Mouse (Mus musculus): ENCODE measurements around the gene Cpm. TPM values are rescaled to one million over a fixed set of nuclear protein-coding genes. Genes with fewer than 3 reads are reported as not detected.

Cpm gene
- total and polyA plus RNA-seq, 3 experiments: 0.27 TPM; not detected in 2

DNA sequence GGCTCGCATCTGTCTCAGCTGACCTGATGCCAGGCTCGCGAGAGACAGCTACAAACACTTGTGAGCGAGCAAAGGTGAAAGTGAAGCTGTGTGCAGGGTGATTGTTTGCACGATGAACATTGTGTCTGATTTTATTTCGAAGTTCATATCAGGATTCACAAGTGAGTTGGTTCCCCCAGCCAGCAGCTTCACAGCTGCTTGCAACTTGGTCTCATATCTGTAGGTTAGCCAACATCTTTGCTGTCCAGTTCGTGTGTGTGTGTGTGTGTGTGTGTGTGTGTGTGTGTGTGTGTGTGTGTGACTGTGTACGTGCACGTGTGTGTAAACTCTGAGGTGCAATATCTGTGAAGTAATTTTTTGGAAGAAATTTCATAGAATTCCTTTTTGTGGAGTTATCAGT, 26.2 kb downstream of the Cpm start:
- DNase-seq (ENCODE audit: low spot score): no peak
- no peaks in the 10 kb centered on the region for H3K36me3 ChIP-seq (replicated peaks)
- no peak for ATAC-seq (ENCODE audit: extremely low read depth, insufficient number of reproducible peaks, low FRiP score, poor library complexity, severe bottlenecking)
- no peaks in the 10 kb centered on the region for H3K27me3 ChIP-seq (ENCODE audit: insufficient read depth, low read length)
- TF ChIP-seq CTCF (IDR thresholded peaks at IDR 0.05; ENCODE audit: low read depth, low read length): no peak
- H3K9me3 ChIP-seq (replicated peaks): no peaks in the 10 kb centered on the region
- H3K4me1 ChIP-seq (ENCODE audit: insufficient read depth, low read depth, low read length): no peaks in the 10 kb centered on the region
- no peak overlapping the region for H3K4me3 ChIP-seq (ENCODE audit: low read depth, low read length)

DNA sequence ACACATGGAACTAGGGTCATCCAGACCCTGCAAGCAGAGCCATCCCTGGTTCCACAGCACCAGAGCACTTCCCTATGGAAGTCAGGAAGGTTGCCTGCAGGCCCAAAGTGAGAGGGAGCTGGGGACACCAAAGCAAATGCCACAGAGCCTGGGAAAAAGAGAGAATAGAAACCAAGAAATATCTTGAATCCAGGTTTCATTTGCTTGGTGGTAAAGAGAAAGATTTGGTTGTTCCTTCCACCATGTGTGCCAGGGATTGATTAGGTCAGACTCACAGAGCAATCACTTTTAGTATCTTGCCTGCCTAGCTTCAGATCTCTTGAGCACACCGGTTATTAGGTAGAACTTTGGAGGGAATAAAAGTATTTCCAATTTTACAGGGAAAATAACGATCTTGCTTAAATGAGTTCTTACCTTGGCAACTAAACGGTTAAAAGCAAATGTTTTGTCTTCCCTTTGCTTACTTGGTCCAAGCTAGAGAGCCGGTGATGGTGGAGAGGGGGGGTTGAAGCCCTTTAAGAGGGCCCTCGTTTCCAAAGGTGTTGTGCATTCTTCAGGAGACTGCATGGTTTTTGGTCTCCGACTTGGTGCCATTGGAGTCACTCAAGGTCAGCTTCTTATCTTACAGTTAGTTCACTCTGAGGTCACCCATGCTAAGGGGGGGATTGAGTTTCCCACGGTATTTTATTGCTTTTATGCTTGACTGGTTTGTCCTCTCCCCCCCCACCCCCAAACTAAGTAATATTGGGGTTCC, 26.8 kb downstream of the Cpm start:
- no peak for TF ChIP-seq TAL1 (conservative IDR thresholded peaks at IDR 0.05; ENCODE audit: low read depth, low read length)
- TF ChIP-seq GATA1 (IDR thresholded peaks at IDR 0.05; ENCODE audit: borderline replicate concordance, low read length): no peak
- no peak for TF ChIP-seq GATA2 (IDR thresholded peaks at IDR 0.05; ENCODE audit: borderline replicate concordance, low read depth, low read length)
- no peak for TF ChIP-seq POLR2AphosphoS5 (IDR thresholded peaks at IDR 0.05; ENCODE audit: insufficient replicate concordance, low read depth, low read length)
- TF ChIP-seq CTCF (IDR thresholded peaks at IDR 0.05; ENCODE audit: low read depth, low read length): no peak
- no peaks in the 10 kb centered on the region for H3K9me3 ChIP-seq (replicated peaks)
- DNase-seq (ENCODE audit: low spot score) (no peak), ATAC-seq (ENCODE audit: extremely low read depth, insufficient number of reproducible peaks, low FRiP score, poor library complexity, severe bottlenecking) (no peak)
- no peaks in the 10 kb centered on the region for H3K36me3 ChIP-seq (replicated peaks)
- H3K4me1 ChIP-seq (ENCODE audit: insufficient read depth, low read depth, low read length): no peaks in the 10 kb centered on the region
- H3K4me3 ChIP-seq (ENCODE audit: low read depth, low read length): no peak overlapping the region
- no peaks in the 10 kb centered on the region for H3K27me3 ChIP-seq (ENCODE audit: insufficient read depth, low read length)

GRCm38 (mm10) chr10:117656662-117656962, 27.3 kb downstream of the Cpm start:
- no peak for ATAC-seq (ENCODE audit: extremely low read depth, insufficient number of reproducible peaks, low FRiP score, poor library complexity, severe bottlenecking)
- TF ChIP-seq CTCF (IDR thresholded peaks at IDR 0.05; ENCODE audit: low read depth, low read length) (no peak), POLR2AphosphoS5 (IDR thresholded peaks at IDR 0.05; ENCODE audit: insufficient replicate concordance, low read depth, low read length) (no peak), GATA1 (IDR thresholded peaks at IDR 0.05; ENCODE audit: borderline replicate concordance, low read length) (no peak), TAL1 (conservative IDR thresholded peaks at IDR 0.05; ENCODE audit: low read depth, low read length) (no peak), GATA2 (IDR thresholded peaks at IDR 0.05; ENCODE audit: borderline replicate concordance, low read depth, low read length) (no peak)

DNA sequence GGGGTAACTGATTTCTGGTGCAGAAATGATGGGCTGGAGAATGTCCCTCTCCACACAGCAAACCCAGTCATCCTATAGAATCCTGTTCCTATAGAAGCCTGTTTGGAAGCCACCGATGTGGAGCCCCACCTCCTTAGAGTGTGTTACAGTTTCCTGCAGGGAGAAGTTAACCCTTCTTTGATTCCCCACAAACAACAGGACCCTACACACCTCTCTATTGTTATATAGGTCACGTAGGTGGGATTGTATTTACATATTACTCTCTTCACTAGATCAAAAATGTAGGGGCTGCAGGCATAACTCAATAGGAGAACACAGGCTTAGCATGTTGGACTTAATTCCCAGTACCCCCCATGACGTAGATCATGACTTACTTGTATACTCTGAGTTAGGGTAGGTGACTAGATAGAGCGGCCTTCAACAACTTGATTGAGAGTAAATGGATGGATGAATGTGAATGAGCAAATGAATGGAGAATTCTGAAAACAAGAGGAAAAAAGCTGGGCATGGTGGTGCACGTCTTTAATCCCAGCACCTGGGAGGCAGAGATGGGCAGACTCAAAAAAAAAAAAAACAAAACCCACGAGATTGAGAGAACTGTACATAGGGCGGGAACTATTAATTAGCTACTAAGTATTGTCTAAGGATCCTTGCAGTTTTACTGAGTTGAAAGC, 27.8 kb downstream of the Cpm start:
- Histone ChIP-seq H3K4me3 (ENCODE audit: low read depth, low read length) (no peak overlapping the region), H3K27me3 (ENCODE audit: insufficient read depth, low read length) (no peaks in the 10 kb centered on the region), H3K36me3 (replicated peaks) (no peaks in the 10 kb centered on the region), H3K4me1 (ENCODE audit: insufficient read depth, low read depth, low read length) (no peaks in the 10 kb centered on the region), H3K9me3 (replicated peaks) (no peaks in the 10 kb centered on the region)
- DNase-seq (ENCODE audit: low spot score): no peak
- ATAC-seq (ENCODE audit: extremely low read depth, insufficient number of reproducible peaks, low FRiP score, poor library complexity, severe bottlenecking): no peak
- TF ChIP-seq GATA2 (IDR thresholded peaks at IDR 0.05; ENCODE audit: borderline replicate concordance, low read depth, low read length) (no peak), TAL1 (conservative IDR thresholded peaks at IDR 0.05; ENCODE audit: low read depth, low read length) (no peak), GATA1 (IDR thresholded peaks at IDR 0.05; ENCODE audit: borderline replicate concordance, low read length) (no peak), CTCF (IDR thresholded peaks at IDR 0.05; ENCODE audit: low read depth, low read length) (no peak), POLR2AphosphoS5 (IDR thresholded peaks at IDR 0.05; ENCODE audit: insufficient replicate concordance, low read depth, low read length) (no peak)

More at GRCm38 (mm10) chr10:117656662-117656962, 27.3 kb downstream of the Cpm start:
- no peaks in the 10 kb centered on the region for H3K9me3 ChIP-seq (replicated peaks)
- H3K4me3 ChIP-seq (ENCODE audit: low read depth, low read length): no peak overlapping the region
- no peaks in the 10 kb centered on the region for H3K36me3 ChIP-seq (replicated peaks)
- no peak for DNase-seq (ENCODE audit: low spot score)
- H3K4me1 ChIP-seq (ENCODE audit: insufficient read depth, low read depth, low read length): no peaks in the 10 kb centered on the region
- H3K27me3 ChIP-seq (ENCODE audit: insufficient read depth, low read length): no peaks in the 10 kb centered on the region

GRCm38 (mm10) chr10:117657659-117658306, 28.5 kb downstream of the Cpm start:
- H3K9me3 ChIP-seq (replicated peaks): no peaks in the 10 kb centered on the region
- no peak overlapping the region for H3K4me3 ChIP-seq (ENCODE audit: low read depth, low read length)
- H3K36me3 ChIP-seq (replicated peaks): no peaks in the 10 kb centered on the region
- TF ChIP-seq GATA2 (IDR thresholded peaks at IDR 0.05; ENCODE audit: borderline replicate concordance, low read depth, low read length) (no peak), CTCF (IDR thresholded peaks at IDR 0.05; ENCODE audit: low read depth, low read length) (no peak), TAL1 (conservative IDR thresholded peaks at IDR 0.05; ENCODE audit: low read depth, low read length) (no peak), GATA1 (IDR thresholded peaks at IDR 0.05; ENCODE audit: borderline replicate concordance, low read length) (no peak), POLR2AphosphoS5 (IDR thresholded peaks at IDR 0.05; ENCODE audit: insufficient replicate concordance, low read depth, low read length) (no peak)
- DNase-seq (ENCODE audit: low spot score): no peak
- no peaks in the 10 kb centered on the region for H3K4me1 ChIP-seq (ENCODE audit: insufficient read depth, low read depth, low read length)
- ATAC-seq (ENCODE audit: extremely low read depth, insufficient number of reproducible peaks, low FRiP score, poor library complexity, severe bottlenecking): no peak
- no peaks in the 10 kb centered on the region for H3K27me3 ChIP-seq (ENCODE audit: insufficient read depth, low read length)
